Mouse (Mus musculus): Measurements from ENCODE around the gene Olfr577. TPM values are rescaled to one million over a fixed set of nuclear protein-coding genes. Genes with fewer than 3 reads are reported as not detected.

Olfr577 gene
- polyA plus RNA-seq, 1 experiment from 2014 or later = not detected

Other genes with a start within 250 kb of the Olfr577 start
- not detected in 2 replicates for gene Olfr559, start 248.5 kb downstream of the Olfr577 start, polyA plus RNA-seq (2015; fragmentation: Nextera tagmentation; extraction: Ambion mirVana)
- gene Olfr560, start 216.6 kb downstream of the Olfr577 start, polyA plus RNA-seq (2015; fragmentation: Nextera tagmentation; extraction: Ambion mirVana) = not detected in 2 replicates
- gene Olfr78, start 216.5 kb downstream of the Olfr577 start, polyA plus RNA-seq (2015; fragmentation: Nextera tagmentation; extraction: Ambion mirVana) = not detected in 2 replicates
- not detected in 2 replicates for gene Olfr561, start 204.7 kb downstream of the Olfr577 start, polyA plus RNA-seq (2015; fragmentation: Nextera tagmentation; extraction: Ambion mirVana)
- gene Olfr564, start 172.5 kb downstream of the Olfr577 start, polyA plus RNA-seq (2015; fragmentation: Nextera tagmentation; extraction: Ambion mirVana) = not detected in 2 replicates
- gene Olfr566, start 117.2 kb downstream of the Olfr577 start, polyA plus RNA-seq (2015; fragmentation: Nextera tagmentation; extraction: Ambion mirVana) = not detected in 2 replicates
- not detected in 2 replicates for gene Olfr568, start 98.8 kb downstream of the Olfr577 start, polyA plus RNA-seq (2015; fragmentation: Nextera tagmentation; extraction: Ambion mirVana)
- not detected in 2 replicates for gene Olfr569, start 85.1 kb downstream of the Olfr577 start, polyA plus RNA-seq (2015; fragmentation: Nextera tagmentation; extraction: Ambion mirVana)
- gene Olfr570, start 81.4 kb downstream of the Olfr577 start, polyA plus RNA-seq (2015; fragmentation: Nextera tagmentation; extraction: Ambion mirVana) = not detected in 2 replicates
- not detected in 2 replicates for gene Olfr571, start 58.4 kb downstream of the Olfr577 start, polyA plus RNA-seq (2015; fragmentation: Nextera tagmentation; extraction: Ambion mirVana)
- gene Olfr572, start 51.5 kb downstream of the Olfr577 start, polyA plus RNA-seq (2015; fragmentation: Nextera tagmentation; extraction: Ambion mirVana) = not detected in 2 replicates
- not detected in 2 replicates for gene Olfr573-ps1, start 33.4 kb downstream of the Olfr577 start, polyA plus RNA-seq (2015; fragmentation: Nextera tagmentation; extraction: Ambion mirVana)
- not detected in 2 replicates for gene Olfr574, start 27.5 kb downstream of the Olfr577 start, polyA plus RNA-seq (2015; fragmentation: Nextera tagmentation; extraction: Ambion mirVana)
- not detected in 2 replicates for gene Olfr575, start 17.2 kb downstream of the Olfr577 start, polyA plus RNA-seq (2015; fragmentation: Nextera tagmentation; extraction: Ambion mirVana)
- gene Olfr576, start 13.3 kb downstream of the Olfr577 start, polyA plus RNA-seq (2015; fragmentation: Nextera tagmentation; extraction: Ambion mirVana) = not detected in 2 replicates
- gene Olfr578, start 13.4 kb upstream of the Olfr577 start, polyA plus RNA-seq (2015; fragmentation: Nextera tagmentation; extraction: Ambion mirVana) = not detected in 2 replicates
- gene Olfr582, start 62.1 kb upstream of the Olfr577 start, polyA plus RNA-seq (2015; fragmentation: Nextera tagmentation; extraction: Ambion mirVana) = not detected in 2 replicates
- not detected in 2 replicates for gene Olfr583, start 75.4 kb upstream of the Olfr577 start, polyA plus RNA-seq (2015; fragmentation: Nextera tagmentation; extraction: Ambion mirVana)
- not detected in 2 replicates for gene Olfr584, start 105.9 kb upstream of the Olfr577 start, polyA plus RNA-seq (2015; fragmentation: Nextera tagmentation; extraction: Ambion mirVana)
- gene Olfr585, start 121.8 kb upstream of the Olfr577 start, polyA plus RNA-seq (2015; fragmentation: Nextera tagmentation; extraction: Ambion mirVana) = not detected in 2 replicates
- not detected in 2 replicates for gene Olfr586, start 149.7 kb upstream of the Olfr577 start, polyA plus RNA-seq (2015; fragmentation: Nextera tagmentation; extraction: Ambion mirVana)
- not detected in 2 replicates for gene Olfr588-ps1, start 164.9 kb upstream of the Olfr577 start, polyA plus RNA-seq (2015; fragmentation: Nextera tagmentation; extraction: Ambion mirVana)
- not detected in 2 replicates for gene Olfr589, start 180.4 kb upstream of the Olfr577 start, polyA plus RNA-seq (2015; fragmentation: Nextera tagmentation; extraction: Ambion mirVana)
- gene Olfr591, start 202.4 kb upstream of the Olfr577 start, polyA plus RNA-seq (2015; fragmentation: Nextera tagmentation; extraction: Ambion mirVana) = not detected in 2 replicates
- not detected in 2 replicates for gene Olfr592, start 208.9 kb upstream of the Olfr577 start, polyA plus RNA-seq (2015; fragmentation: Nextera tagmentation; extraction: Ambion mirVana)
- gene Olfr593, start 235.9 kb upstream of the Olfr577 start, polyA plus RNA-seq (2015; fragmentation: Nextera tagmentation; extraction: Ambion mirVana) = not detected in 2 replicates
- not detected in 2 replicates for gene Olfr594, start 241.1 kb upstream of the Olfr577 start, polyA plus RNA-seq (2015; fragmentation: Nextera tagmentation; extraction: Ambion mirVana)